Mouse (Mus musculus): ENCODE results near the gene Chst11. TPM values are rescaled to one million over a fixed set of nuclear protein-coding genes. Genes with fewer than 3 reads are reported as not detected.

The Chst11 gene
- total RNA-seq (2014; fragmentation: Nextera tagmentation) (14.2 and 15.2 TPM in 2 replicates), total RNA-seq (2017) (19.0 and 24.1 TPM in 2 replicates)

DNA sequence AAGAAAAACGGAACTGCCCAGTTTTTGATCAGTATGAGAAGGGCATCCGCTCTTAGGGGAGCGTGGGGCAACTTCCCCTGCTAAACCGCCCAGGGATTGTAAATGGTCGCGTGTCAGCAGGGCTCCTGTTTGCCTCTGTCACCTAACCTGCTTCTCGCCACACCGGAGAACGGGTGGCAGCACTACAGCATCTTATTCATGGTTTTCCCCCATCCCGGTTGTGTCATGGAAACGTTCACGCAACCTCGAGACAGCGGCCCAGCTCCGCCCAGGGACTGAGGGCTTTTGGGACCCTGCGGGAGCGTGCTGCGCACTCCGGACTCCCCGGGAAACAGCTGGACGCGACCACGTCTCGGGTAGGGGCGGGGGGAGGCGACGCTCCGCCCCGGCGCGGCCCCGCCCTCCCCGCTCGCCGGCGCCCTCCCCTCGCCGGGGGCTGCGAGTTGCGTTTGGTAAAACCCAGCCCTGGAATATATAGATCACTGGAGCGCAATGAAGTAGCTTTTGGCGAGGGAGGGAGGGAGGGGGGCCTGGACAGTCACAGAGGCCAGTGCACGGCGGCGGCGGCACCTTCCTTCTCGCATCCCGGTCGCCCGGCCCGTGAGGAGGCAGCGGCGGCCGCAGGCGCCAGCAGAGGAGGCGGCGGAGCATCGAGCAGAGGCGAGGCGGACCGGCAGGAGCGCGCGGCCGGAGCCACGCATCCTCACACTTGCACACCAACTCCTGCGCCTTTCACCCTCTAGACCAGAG is at the start of gene Chst11:
Chst11 (plus strand) TSS at position 549 of the 750 bp plus-strand sequence.
- ATAC-seq (replicated peaks; ENCODE audit: low FRiP score, low TSS enrichment, poor library complexity, severe bottlenecking): peak; percentile 39

DNA sequence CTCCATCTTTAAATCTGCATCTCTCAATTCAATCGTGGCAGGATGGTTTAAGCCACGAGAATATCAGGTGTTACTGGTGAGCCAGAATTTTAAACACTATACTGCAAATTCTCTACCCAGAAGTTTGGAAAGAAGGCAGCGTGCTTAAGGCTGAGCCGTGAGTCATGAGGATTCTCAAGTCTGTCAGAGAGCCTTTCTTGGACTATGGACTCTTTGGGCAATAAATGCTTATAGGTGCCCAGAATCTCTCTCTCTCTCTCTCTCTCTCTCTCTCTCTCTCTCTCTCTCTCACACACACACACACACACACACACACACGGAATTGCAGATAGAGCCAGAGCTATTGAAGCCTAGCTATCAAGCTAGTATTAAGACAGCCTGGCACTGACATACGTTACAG is 49.5 kb upstream of the Chst11 start:
- no peak for ATAC-seq (replicated peaks; ENCODE audit: low FRiP score, low TSS enrichment, poor library complexity, severe bottlenecking)

DNA sequence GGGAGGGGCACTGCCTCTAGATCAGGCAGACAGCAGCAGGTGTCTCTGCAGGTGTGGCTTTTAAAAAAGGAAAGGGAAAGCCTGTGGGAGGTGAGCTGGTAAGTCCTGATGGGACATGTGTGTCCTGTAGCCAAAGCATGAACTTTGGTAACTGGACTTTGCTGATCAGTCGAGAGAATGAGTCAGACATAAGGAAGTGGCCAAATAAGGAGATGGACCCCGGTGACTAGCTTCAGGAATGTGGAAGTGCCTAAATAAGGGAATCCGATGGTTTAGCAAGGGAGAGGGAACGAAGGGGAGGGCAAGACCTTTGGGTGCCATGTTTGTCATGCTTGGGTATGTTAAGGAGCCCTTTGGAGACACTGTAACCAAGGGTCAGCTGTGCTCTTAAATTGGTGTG is 31.9 kb upstream of the Chst11 start:
- no peak for ATAC-seq (replicated peaks; ENCODE audit: low FRiP score, low TSS enrichment, poor library complexity, severe bottlenecking)

DNA sequence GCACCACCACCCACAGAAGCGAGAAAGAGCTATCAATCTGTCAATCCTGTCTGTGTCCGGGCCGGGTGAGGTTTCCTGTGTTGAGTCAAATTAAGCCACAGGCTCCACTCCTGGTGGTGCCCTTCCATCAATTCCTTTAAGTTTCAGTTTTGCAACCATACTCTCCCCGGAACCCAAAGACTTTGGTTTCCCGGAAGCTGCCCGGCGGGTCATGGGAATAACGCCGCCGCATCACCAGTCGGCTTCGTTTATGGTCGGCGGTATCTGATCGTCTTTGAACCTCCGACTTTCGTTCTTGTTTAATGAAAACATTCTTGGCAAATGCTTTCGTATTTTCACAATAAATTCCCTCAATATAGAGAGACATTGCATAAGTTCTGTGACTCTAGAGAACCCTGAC is 30.2 kb upstream of the Chst11 start:
- peak; percentile 96 for ATAC-seq (replicated peaks; ENCODE audit: low FRiP score, low TSS enrichment, poor library complexity, severe bottlenecking)

DNA sequence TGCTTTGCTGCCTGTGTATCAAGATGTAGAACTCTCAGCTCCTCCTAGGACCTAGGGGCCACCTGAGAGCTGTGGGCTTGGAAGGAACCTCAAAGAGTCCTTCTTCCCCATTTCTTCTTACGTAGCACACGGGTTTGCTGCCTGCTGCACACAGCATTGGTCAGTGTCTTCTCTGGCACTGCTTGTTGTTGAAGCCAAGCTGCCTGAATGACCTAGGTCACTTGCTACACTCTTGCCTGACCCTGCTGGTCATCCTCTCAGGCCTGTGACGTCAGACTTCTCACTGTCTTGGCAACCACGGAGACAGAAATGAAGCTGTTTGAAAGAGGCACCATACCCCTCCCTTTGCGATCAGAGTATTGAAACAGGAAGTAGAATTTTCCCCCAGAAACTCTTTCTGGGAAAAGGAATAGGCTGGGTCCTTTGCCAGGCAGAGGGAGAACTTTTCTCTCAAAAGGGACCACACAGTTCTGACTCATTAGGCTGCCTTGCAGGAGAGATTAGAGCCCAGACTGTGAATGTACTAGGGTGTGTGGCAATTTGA is 27.0 kb upstream of the Chst11 start:
- ATAC-seq (replicated peaks; ENCODE audit: low FRiP score, low TSS enrichment, poor library complexity, severe bottlenecking): no peak

DNA sequence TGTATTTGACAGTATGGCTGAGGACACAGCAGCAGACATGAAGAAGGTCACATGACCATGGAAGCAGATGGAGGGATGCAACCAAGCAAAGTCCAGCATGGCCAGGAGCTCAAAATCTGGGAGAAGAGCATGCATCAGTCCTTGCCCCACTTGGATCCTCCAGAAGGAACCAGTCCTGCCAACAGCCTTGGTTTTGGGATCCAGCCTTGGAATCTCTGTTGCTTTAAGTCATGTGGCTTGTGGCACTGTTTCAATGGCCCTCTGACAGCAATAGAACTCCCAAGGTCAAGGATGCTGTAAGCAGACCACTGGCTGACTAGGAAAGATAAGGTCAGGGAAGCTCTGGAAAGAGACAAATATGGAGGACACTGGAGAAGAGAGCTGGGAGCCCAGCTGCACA is 26.0 kb upstream of the Chst11 start:
- ATAC-seq (replicated peaks; ENCODE audit: low FRiP score, low TSS enrichment, poor library complexity, severe bottlenecking): no peak

DNA sequence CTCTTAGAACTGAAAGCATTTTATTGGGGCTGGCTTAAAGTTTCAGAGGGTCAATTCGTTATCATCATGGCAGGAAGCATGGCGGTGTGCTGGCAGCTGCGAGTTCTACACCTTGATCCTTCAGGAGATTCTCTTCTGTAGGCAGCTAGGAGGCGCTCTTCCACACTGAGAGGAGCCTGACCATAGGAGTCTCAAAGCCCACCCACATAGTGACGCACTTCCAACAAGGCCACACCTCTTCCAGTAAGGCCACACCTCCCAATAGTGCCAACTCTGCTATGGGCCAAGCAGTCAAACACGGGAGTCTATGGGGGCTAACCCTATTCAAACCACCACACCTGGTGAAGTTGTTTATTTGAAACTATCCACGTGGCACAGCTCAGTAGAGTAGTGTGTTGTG is 24.0 kb upstream of the Chst11 start:
- ATAC-seq (replicated peaks; ENCODE audit: low FRiP score, low TSS enrichment, poor library complexity, severe bottlenecking): peak; percentile 89

DNA sequence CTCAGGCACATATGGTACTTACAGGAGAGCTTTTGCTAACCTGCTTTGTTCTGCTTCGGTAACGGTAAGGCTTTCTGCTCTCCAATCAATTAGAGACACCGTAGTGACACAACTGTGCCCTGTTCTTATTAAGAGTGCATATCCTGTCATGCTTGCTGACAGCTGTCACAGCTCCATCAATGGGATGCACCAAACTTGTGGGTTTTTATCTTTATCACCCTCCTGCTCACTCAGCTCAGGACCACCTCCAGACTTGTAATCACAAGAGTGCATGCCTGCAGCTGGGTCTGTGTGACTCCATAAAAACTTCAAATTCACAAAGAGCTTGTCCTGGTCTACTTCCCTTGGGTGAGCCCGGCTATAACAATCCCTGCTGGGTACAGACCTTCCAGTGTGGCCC is 23.3 kb upstream of the Chst11 start:
- peak; percentile 90 for ATAC-seq (replicated peaks; ENCODE audit: low FRiP score, low TSS enrichment, poor library complexity, severe bottlenecking)

DNA sequence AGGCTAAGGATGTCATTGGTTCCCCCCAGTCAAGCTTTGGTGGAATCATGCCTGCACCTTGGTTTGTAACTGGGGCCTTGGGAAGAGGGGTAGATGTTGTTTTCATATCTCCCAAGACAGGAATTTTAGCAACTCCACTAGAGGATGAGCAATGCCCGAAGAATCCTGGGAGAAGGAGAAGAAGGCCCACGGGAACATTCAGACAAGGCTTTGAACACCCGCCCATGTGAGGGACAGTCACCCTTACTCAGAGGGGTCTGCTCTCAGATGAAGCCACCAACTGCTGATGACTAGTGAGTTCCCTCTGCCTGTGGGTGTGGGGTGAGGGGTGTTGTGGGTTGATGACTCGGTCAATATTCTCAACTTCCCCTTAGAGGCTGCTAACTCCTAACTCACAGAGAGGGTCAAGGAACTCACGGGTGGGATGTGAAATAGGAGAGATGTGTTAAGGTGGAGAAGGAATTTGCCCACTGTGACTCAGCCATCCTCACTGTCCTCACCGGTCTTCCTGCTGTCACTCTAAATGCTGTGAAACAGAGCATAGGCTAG is 22.8 kb upstream of the Chst11 start:
- ATAC-seq (replicated peaks; ENCODE audit: low FRiP score, low TSS enrichment, poor library complexity, severe bottlenecking): no peak

DNA sequence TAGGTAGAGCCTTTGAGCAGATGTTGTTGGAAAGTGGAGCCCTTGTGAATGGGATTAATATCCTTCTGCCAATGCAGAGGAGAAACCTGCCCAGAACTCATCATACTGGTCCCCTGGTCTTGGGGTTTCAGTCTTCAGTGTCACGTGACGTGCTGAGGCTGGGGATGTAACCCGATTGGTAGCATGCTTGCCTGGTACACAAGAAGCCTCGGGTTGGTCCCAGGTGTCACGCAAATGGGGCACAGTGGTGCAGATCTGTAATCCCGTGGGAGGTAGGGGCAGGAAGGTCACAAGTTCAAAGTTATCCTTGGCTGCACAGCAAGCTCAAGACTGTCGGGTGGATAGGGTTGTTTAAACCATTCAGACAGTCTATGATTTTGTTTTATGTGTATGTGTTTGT is 20.8 kb upstream of the Chst11 start:
- ATAC-seq (replicated peaks; ENCODE audit: low FRiP score, low TSS enrichment, poor library complexity, severe bottlenecking): no peak

DNA sequence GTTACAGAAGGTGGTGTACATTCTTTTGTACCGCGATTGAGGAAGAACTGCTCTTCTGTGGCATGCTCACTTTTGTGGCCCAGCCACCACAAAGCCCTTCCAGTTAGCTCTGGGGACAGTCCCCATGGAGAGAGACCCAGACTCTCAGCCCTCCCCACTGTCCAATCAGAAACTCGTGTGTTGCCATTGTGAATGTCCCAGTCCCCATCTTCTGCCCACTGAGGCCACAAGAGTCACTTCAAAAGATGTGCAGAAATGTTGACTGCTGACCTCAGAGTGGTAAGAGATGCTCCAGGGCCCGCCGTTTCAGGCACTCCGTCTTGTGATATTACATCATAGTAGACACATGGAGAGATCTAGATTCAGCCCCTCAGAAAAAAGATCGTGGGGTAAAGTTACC is 18.6 kb upstream of the Chst11 start:
- no peak for ATAC-seq (replicated peaks; ENCODE audit: low FRiP score, low TSS enrichment, poor library complexity, severe bottlenecking)

DNA sequence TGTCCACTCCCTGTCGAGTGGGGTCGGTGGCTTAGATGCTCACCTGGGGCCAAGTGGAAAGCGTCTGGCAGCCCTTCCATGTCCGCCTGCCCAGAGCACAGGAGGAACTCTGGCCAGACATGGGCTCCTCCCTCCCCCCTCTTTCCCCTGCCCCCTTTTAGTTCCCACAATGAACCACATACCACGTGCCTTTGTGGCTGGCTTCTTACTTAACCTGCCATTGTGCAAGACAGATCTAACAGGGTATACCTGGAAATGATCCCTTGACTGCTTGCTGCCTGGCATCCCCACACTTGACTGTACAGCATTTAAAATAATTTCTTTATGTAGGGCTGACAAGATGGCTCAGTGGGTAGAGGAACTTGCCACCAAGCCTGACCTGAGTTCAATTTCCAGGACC is 15.7 kb upstream of the Chst11 start:
- ATAC-seq (replicated peaks; ENCODE audit: low FRiP score, low TSS enrichment, poor library complexity, severe bottlenecking): no peak

DNA sequence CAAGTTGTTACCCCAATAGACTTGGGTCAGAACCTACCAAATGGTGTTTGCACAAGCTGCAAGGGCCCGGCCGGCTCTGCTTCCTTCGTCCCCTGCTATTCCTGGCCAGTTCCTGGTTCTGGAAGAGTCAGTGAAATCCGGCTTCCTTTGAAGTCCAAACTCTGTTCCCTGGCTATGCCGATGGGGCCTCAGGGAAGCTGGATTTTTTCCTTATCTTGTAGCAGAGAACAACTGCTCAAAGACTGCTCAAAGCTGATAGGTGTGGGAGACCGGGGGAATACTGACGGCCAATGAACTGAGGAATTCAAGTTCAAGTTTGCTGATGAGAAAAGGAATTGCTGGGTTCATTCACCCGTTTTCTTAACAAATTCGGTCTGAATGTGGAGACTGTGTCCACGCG is 13.7 kb upstream of the Chst11 start:
- no peak for ATAC-seq (replicated peaks; ENCODE audit: low FRiP score, low TSS enrichment, poor library complexity, severe bottlenecking)

DNA sequence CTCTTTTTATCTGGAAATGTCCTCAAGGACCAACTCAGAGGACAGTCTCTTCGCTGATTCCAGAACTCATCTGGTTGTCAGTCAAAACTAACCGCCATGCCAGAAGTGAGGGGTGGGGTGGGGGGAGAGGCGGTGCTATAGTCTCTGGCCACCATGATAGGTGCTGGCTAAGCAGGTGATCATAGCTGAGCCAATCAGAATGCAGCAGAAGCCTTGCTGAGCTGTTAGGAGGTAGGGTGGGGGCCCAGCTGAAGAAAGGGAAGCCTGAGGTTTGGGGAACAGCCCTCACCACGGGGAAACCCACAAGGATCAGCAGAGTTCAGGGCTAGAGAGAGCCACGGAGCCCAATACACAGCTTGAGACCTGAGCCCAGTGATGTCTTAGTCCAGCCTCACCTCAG is 11.1 kb upstream of the Chst11 start:
- ATAC-seq (replicated peaks; ENCODE audit: low FRiP score, low TSS enrichment, poor library complexity, severe bottlenecking): peak; percentile 73

DNA sequence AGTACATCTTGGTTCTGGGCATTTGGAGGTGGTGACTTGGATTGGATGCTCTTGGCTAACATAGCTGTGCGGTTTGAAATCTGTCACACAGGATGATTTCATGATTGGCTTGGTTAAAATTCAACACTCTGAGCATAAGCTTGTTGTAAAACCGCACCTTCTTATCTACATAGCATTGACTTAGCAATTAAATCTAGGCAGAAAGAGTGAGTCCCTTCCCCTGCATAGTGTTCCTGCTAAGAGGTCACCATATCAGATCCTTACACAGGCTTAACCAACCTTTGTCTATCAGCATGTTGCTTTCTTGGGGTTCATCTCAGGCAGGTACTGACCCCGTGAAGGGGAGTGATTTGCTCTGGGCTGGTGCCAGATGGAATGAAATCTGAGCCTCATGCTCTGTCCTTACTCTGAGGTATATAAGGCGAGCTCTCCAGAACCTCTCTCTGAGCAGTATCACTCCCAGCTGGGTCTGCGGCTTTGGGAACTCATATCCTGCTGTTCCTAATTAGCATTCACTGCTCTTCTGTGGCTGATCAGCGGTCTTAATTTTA is 10.6 kb upstream of the Chst11 start:
- peak; percentile 46 for ATAC-seq (replicated peaks; ENCODE audit: low FRiP score, low TSS enrichment, poor library complexity, severe bottlenecking)

DNA sequence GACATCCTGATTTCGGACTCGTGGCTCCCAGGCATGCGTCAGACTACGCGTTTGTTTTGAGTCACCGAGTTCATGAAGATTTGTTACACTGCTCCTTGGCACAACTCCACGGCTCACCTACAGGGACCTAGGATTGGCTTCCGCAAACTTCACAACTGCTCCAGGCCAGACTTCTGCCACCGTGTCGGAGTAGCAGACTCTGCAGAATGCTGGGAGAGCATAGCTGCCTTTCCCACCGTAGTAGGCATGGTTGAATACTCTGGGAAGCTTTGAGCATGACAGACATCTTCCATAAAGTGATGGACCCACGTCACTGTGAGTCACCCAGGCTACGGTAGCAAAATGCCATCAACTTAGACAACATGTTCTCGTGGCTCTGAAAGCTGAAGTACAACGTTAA is 9.5 kb upstream of the Chst11 start:
- no peak for ATAC-seq (replicated peaks; ENCODE audit: low FRiP score, low TSS enrichment, poor library complexity, severe bottlenecking)

DNA sequence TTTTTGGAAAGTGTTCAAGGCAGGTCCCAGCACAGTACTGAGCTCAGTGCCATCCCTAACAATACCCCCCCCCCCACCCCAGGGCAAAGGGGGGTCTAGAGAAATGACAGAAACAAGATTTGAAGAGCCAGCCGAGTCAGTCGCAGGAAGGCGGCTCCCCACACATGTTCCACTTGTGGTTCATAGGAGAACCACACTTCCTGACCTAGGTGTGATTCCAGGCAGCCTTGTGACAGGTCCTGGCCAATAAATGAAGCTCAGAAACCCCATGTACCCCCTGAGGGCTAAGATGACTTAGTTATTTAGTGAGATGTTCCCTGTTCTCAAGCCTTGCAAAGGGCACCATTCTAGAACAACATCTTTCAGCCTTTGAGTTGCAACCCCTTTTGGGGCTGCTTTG is 3.0 kb upstream of the Chst11 start:
- ATAC-seq (replicated peaks; ENCODE audit: low FRiP score, low TSS enrichment, poor library complexity, severe bottlenecking): no peak

DNA sequence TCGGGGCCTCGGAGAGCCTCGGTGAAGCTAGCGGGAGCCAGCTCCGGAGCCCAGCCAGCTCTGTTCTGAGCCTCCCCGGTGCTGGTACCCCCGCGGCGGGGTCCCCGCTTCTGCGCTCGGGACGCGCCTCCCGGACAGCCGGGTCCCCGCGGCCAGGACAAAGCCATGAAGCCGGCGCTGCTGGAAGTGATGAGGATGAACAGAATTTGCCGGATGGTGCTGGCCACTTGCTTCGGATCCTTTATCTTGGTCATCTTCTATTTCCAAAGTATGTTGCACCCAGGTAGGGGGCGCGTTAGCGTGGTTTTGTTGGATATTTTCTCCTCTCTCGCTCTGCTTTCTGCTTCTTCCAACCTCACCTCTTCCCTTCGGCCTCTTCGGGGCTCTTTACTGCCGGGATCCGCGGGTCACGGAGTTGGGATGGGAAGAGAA is 418 bp downstream of the Chst11 start:
- ATAC-seq (replicated peaks; ENCODE audit: low FRiP score, low TSS enrichment, poor library complexity, severe bottlenecking): no peak

DNA sequence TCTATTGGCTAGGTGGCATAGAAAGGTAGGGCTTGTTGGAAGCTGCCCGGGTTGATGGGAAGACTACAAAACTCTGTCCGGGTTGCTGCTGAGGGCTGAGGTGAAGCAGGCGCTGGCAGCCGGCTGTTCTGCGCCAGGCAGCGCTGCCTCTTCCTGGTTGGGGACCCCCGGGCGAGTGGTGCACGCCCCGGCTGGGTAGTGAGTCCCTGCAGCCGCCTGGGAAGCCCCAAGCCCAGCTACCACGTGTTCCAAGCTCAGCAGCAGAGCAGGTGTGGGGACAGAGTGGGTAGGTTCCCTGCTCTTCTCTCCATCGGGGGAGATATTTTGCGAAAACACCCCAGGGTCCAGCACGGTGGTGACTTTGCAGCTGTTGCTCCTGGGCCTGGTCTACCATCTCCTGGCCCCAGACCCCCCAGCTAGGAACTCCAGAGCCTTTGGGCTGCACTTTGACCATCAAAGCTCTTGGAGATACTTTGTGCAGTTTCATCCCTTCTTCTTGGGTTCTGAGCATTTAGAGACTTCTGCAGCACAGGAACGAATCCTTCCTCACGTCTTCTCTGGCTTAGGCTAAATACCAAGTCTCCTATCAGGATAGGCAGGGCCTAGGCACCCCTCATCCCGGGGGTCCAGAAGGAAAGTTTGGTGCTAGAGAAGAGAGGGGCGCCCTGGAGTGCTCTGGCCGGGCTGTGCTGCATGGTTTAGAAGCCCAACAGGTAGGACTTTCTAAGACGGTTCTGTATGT is 1.1 kb downstream of the Chst11 start:
- ATAC-seq (replicated peaks; ENCODE audit: low FRiP score, low TSS enrichment, poor library complexity, severe bottlenecking): 0 out of 2 replicates have a peak, but pooled peaks have one; percentile 15

DNA sequence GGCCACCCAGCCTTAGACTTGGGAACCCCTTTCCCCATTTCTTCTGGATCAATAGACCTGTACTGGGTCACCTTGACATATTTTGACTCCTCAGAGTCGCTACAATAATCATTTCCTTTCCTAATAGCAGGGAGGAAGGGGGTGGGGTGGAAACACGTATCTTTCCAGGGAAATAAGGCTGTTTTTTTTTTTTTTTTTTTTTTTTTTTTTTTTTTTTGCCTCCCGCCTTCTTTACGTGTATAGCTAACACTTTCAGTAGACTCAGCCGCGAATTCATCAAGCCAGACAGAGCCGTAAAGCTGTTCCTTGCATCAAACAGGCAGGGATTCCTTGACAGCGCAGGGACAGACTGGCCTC is 1.7 kb downstream of the Chst11 start:
- no peak for ATAC-seq (replicated peaks; ENCODE audit: low FRiP score, low TSS enrichment, poor library complexity, severe bottlenecking)
